Mouse (Mus musculus) testis, adult 2 months (tissue): Measurements from ENCODE around the gene Zfp423.

Source experiments
- CTCF ChIP-seq: fragments of 200-500 bp; IDR thresholded peaks from 2 replicates; pipeline ENCODE4 v1.5.1; 2012; ENCODE audit warnings: low read depth, mild to moderate bottlenecking, inconsistent platforms, low read length, moderate library complexity; ENCODE audit not compliant: control insufficient read depth, insufficient read depth, insufficient replicate concordance
- POLR2A ChIP-seq: fragments of 200-500 bp; IDR thresholded peaks from 2 replicates; pipeline ENCODE4 v1.6.1; 2012; ENCODE audit warnings: low read depth, mild to moderate bottlenecking, inconsistent platforms, low read length, moderate library complexity; ENCODE audit not compliant: control insufficient read depth

- TF ChIP-seq CTCF (no peak), POLR2A (no peak)
These were observed 323.1 kb downstream of the Zfp423 start for GRCm38 (mm10) chr8:87636226-87636742.
